Mouse (Mus musculus) stomach, embryonic 14.5 days (tissue): ENCODE measurements around the gene Ccdc51. TPM values are rescaled to one million over a fixed set of nuclear protein-coding genes. Genes with fewer than 3 reads are reported as not detected.
A peak's percentile ranks its signal among the peaks of the same experiment; 100 is the strongest.

Experiments used
- ATAC-seq: fragments of 200-750 bp; cut with Nextera tagmentation; 2 replicates; pipeline ENCODE4 v1.8.0; 2017; ENCODE audit warnings: low read depth, moderate TSS enrichment; ENCODE audit not compliant: insufficient number of reproducible peaks, insufficient read depth, low FRiP score
- H3K27ac ChIP-seq: fragments of 300-500 bp; sonication (generic); 2 replicates; pipeline ENCODE4 v1.5.1; 2014; ENCODE audit warnings: mild to moderate bottlenecking, low read length, moderate library complexity, mixed read lengths
- H3K27me3 ChIP-seq: fragments of 300-500 bp; sonication (generic); 2 replicates; pipeline ENCODE4 v1.6.1; 2014; ENCODE audit warnings: low read length, control low read depth, mixed read lengths; ENCODE audit not compliant: control insufficient read depth, insufficient read depth
- H3K36me3 ChIP-seq: fragments of 300-500 bp; sonication (generic); 2 replicates; pipeline ENCODE4 v1.6.1; 2014; ENCODE audit warnings: mild to moderate bottlenecking, control low read depth, low read length, moderate library complexity, mixed read lengths; ENCODE audit not compliant: control insufficient read depth, insufficient read depth
- H3K4me1 ChIP-seq: fragments of 300-500 bp; sonication (generic); 2 replicates; pipeline ENCODE4 v1.6.1; 2014; ENCODE audit warnings: low read length, control low read depth, mixed read lengths; ENCODE audit not compliant: control insufficient read depth, insufficient read depth
- H3K4me2 ChIP-seq: fragments of 300-500 bp; sonication (generic); replicated peaks from 2 replicates; pipeline ENCODE4 v1.6.1; 2014; ENCODE audit warnings: low read depth, low read length, control low read depth
- H3K4me3 ChIP-seq: fragments of 300-500 bp; sonication (generic); 2 replicates; pipeline ENCODE4 v1.5.1; 2014; ENCODE audit warnings: low read depth, low read length, control low read depth
- H3K9ac ChIP-seq: fragments of 300-500 bp; sonication (generic); replicated peaks from 2 replicates; pipeline ENCODE4 v1.6.1; 2014; ENCODE audit warnings: low read depth, mild to moderate bottlenecking, control low read depth, low read length, moderate library complexity, mixed read lengths
- H3K9me3 ChIP-seq: fragments of 300-500 bp; sonication (generic); 2 replicates; pipeline ENCODE4 v1.6.1; 2016; ENCODE audit warnings: low read depth, low read length, control low read depth; ENCODE audit not compliant: control insufficient read depth
- WGBS: fragments of 180-500 bp; shearing (Covaris S2); extraction: QIAGEN DNeasy Blood & Tissue Kit; methylation state at CpG from one replicate; pipeline ENCODE4 v1.1.7; 2014; 5-methylcytosine and 5-hydroxymethylcytosine counted together
- polyA plus RNA-seq: library from polyadenylated mRNA; unstranded; fragments of >200 nt; fragmentation: Nextera tagmentation; extraction: Ambion mirVana; gene quantifications from 2 replicates; pipeline ENCODE4 v1.2.1, GENCODE M21; 2014

Ccdc51 gene
- polyA plus RNA-seq, 1 experiment from 2014 or later, result 13.1 TPM

DNA sequence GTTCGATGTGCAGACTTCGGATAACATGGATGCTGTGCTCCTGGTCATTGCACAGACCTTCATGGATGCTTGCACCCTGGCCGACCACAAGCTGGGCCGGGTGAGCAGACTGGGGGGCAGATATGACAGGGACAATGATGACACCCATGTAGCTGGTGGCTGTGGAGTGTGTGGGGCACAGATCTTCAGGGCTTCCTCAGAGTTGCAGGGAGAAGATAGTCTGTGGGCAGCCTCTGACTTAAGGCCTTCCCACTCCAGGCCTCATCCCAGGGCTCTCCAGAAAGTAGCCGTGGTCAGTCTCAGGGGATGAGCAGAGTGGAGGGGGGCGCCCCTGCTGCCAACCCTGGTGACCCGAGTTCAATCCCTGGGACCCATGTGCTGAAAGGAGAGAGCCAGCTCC is 32.6 kb downstream of the Ccdc51 start:
- Histone ChIP-seq H3K27ac (no peak overlapping the region), H3K9me3 (no peaks in the 10 kb centered on the region), H3K4me1 (no peaks in the 10 kb centered on the region), H3K36me3 (peaks cover 81% of the 10 kb centered on the region), H3K27me3 (no peaks in the 10 kb centered on the region), H3K9ac (no peak overlapping the region), H3K4me2 (no peak overlapping the region), H3K4me3 (no peak overlapping the region)
- 84% methylated on average over 7 of the region's 7 CpGs for WGBS
- ATAC-seq, result no peak

DNA sequence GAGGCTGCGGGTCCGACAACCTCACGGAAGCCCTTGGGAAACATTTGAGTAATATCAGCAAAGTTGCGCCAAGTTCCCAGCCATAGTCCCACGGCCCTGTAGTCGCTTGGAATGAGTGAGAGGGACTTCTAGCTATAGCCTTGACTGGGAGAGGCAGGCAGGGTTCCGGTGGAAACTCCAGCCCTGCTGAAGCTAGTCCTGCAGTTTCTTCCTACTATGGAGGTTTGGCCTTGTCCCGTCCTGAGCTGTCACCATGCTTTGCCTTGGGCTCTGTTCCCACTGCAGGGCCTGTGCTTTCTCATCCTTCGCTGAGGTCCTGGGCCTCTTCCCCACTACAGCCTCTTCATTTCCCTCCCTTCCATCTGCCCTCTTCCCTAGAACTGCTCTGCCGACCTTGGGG is 33.9 kb downstream of the Ccdc51 start:
- H3K9ac ChIP-seq, result no peak overlapping the region
- H3K9me3 ChIP-seq, result no peaks in the 10 kb centered on the region
- no peaks in the 10 kb centered on the region for H3K27me3 ChIP-seq
- no peak overlapping the region for H3K27ac ChIP-seq
- 90% methylated on average over 10 of the region's 10 CpGs for WGBS
- no peak overlapping the region for H3K4me3 ChIP-seq
- ATAC-seq, result no peak
- H3K4me1 ChIP-seq, result no peaks in the 10 kb centered on the region
- H3K36me3 ChIP-seq, result peaks cover 71% of the 10 kb centered on the region
- H3K4me2 ChIP-seq, result no peak overlapping the region

GRCm38 (mm10) chr9:109118106-109118505 is 35.8 kb downstream of the Ccdc51 start:
- 90% methylated on average over 4 of the region's 4 CpGs for WGBS
- H3K27ac ChIP-seq, result no peak overlapping the region
- H3K27me3 ChIP-seq, result no peaks in the 10 kb centered on the region
- H3K9me3 ChIP-seq, result no peaks in the 10 kb centered on the region
- ATAC-seq, result no peak
- H3K4me1 ChIP-seq, result no peaks in the 10 kb centered on the region
- H3K4me2 ChIP-seq, result no peak overlapping the region
- no peak overlapping the region for H3K4me3 ChIP-seq
- H3K36me3 ChIP-seq, result peaks cover 52% of the 10 kb centered on the region
- no peak overlapping the region for H3K9ac ChIP-seq

DNA sequence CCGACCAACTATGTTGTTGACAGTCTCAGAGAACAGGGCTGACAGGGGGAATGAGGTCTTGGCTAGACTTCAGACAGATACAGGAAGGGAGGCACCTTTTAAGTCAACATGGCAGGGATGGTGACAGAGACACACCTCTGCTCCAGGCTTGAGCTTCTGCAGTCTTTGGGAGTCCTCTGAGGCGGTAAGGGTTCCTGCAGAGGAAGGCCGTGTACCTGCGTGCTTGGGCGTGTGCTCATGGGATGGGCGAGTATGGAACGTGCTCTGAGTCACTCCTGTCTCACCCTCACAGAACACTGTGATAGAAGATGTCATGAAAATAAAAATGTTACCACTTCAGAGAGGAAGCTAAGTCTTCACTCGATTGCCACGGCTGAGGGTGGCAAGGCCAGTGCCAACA is 37.3 kb downstream of the Ccdc51 start:
- H3K9me3 ChIP-seq, result no peaks in the 10 kb centered on the region
- no peak overlapping the region for H3K4me2 ChIP-seq
- no peak overlapping the region for H3K9ac ChIP-seq
- WGBS, result 86% methylated on average over 9 of the region's 9 CpGs
- no peak overlapping the region for H3K27ac ChIP-seq
- no peaks in the 10 kb centered on the region for H3K4me1 ChIP-seq
- no peaks in the 10 kb centered on the region for H3K27me3 ChIP-seq
- no peak overlapping the region for H3K4me3 ChIP-seq
- 0 out of 2 replicates have a peak, but pooled peaks have one; percentile 42 for ATAC-seq
- peaks cover 39% of the 10 kb centered on the region for H3K36me3 ChIP-seq

GRCm38 (mm10) chr9:109120956-109121355 is 38.7 kb downstream of the Ccdc51 start:
- ATAC-seq, result no peak
- 83% methylated on average over 6 of the region's 6 CpGs for WGBS

DNA sequence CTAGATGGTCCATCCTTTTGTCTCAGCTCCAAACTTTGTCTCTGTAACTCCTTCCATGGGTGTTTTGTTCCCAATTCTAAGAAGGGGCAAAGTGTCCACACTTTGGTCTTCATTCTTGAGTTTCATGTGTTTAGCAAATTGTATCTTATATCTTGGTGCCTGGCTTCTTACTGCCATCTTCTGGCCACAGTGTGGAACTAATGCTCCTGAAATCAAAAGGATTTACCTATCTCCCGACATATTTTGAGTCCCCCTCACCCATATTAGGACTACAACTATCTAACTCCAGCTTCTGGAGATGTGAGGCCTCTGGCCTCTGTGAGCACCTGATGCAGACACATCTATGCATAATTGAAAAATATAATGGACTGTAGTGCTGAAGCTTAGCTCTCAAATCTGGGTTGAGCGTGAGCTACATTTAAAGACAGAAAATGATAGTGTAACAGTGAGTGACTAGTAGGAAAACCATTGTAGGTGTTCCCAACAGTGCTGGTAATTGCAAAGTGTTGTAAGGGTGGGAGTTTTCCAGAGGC is 40.3 kb downstream of the Ccdc51 start:
- Histone ChIP-seq H3K4me2 (no peak overlapping the region), H3K4me3 (no peak overlapping the region), H3K9me3 (no peaks in the 10 kb centered on the region), H3K9ac (no peak overlapping the region), H3K27me3 (no peaks in the 10 kb centered on the region), H3K36me3 (peaks cover 9% of the 10 kb centered on the region), H3K4me1 (no peaks in the 10 kb centered on the region), H3K27ac (no peak overlapping the region)
- WGBS, result 46% methylated on average over 2 of the region's 2 CpGs
- no peak for ATAC-seq

More at GRCm38 (mm10) chr9:109120956-109121355, 38.7 kb downstream of the Ccdc51 start:
- no peak overlapping the region for H3K9ac ChIP-seq
- no peak overlapping the region for H3K4me3 ChIP-seq
- peaks cover 25% of the 10 kb centered on the region for H3K36me3 ChIP-seq
- H3K4me1 ChIP-seq, result no peaks in the 10 kb centered on the region
- H3K27ac ChIP-seq, result no peak overlapping the region
- no peaks in the 10 kb centered on the region for H3K27me3 ChIP-seq
- no peaks in the 10 kb centered on the region for H3K9me3 ChIP-seq
- no peak overlapping the region for H3K4me2 ChIP-seq

- Histone ChIP-seq H3K9ac (no peak overlapping the region), H3K9me3 (no peaks in the 10 kb centered on the region), H3K4me3 (no peak overlapping the region), H3K4me1 (no peaks in the 10 kb centered on the region), H3K4me2 (no peak overlapping the region), H3K36me3 (peaks cover 4% of the 10 kb centered on the region), H3K27ac (no peak overlapping the region), H3K27me3 (no peaks in the 10 kb centered on the region)
- 41% methylated on average over 6 of the region's 6 CpGs for WGBS
- ATAC-seq, result no peak
These were observed 41.0 kb downstream of the Ccdc51 start for GRCm38 (mm10) chr9:109123266-109123665.

DNA sequence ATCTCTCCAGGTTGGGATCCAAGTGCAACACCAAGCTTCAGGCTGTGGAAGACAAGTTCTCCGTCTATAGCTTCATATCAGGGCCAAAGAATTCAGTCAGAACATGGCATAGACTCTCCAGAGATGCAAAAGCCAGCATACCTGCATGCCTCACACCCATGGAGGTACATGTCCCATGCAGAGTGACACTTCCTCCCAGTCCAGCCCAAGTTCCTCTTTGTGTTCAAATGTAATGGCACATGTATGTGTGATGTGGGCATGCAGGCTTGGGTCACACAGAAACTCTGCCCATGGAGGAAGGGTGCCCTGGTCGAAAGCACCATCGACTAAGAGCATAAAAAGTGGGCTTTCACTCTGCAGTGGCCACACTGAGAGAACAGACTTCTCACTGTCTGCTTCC is 41.9 kb downstream of the Ccdc51 start:
- no peaks in the 10 kb centered on the region for H3K36me3 ChIP-seq
- WGBS, result 80% methylated on average over 3 of the region's 3 CpGs
- ATAC-seq, result no peak

DNA sequence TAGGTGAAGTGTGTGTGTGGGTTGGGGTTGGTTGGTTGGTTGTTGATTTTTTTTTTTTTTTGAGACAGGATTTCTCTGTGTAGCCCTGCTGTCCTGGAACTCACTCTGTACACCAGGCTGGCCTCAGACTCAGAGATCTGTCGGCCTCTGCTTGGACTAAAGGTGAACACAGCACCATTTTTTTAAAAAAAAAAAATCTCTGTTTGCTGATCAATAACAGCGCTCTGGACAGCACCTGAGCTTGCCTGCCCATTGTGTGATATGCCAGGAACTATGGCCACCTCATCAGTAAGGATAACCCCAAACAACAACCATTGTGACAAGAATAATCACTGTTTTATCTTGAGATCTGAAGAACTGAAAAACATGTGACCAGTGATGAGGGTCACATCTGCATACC is 42.8 kb downstream of the Ccdc51 start:
- H3K4me2 ChIP-seq, result no peak overlapping the region
- H3K27ac ChIP-seq, result no peak overlapping the region
- no peak overlapping the region for H3K4me3 ChIP-seq
- no peak for ATAC-seq
- H3K27me3 ChIP-seq, result no peaks in the 10 kb centered on the region
- no peaks in the 10 kb centered on the region for H3K36me3 ChIP-seq
- no peaks in the 10 kb centered on the region for H3K4me1 ChIP-seq
- no peak overlapping the region for H3K9ac ChIP-seq
- WGBS, result 48% methylated on average over 2 of the region's 2 CpGs
- H3K9me3 ChIP-seq, result no peaks in the 10 kb centered on the region

More for the DNA sequence above, 41.9 kb downstream of the Ccdc51 start:
- Histone ChIP-seq H3K9ac (no peak overlapping the region), H3K4me2 (no peak overlapping the region), H3K4me3 (no peak overlapping the region), H3K27ac (no peak overlapping the region), H3K27me3 (no peaks in the 10 kb centered on the region), H3K4me1 (no peaks in the 10 kb centered on the region), H3K9me3 (no peaks in the 10 kb centered on the region)
